ENCODE assay signal across 17 mouse cellular contexts in genomic region chr3:89300514-89300913, GRCm38 (mm10). TPM values are rescaled to one million over a fixed set of nuclear protein-coding genes. Genes with fewer than 3 reads are reported as not detected.
A peak's percentile ranks its signal among the peaks of the same experiment; 100 is the strongest.
DNase-seq lines count a peak whose midpoint lies in the region; ATAC-seq and TF ChIP-seq lines count a peak whose summit lies in the region.
"Had no signal": no experiment of that assay in that cellular context is flagged by ENCODE, and none has a peak within 500 bp of the region (broad histone marks: within the 10 kb centered on the region; RNA-seq: fewer than 3 reads in every experiment).

No protein-coding gene starts in this region.

- ATAC-seq in heart, embryonic 14.5 days (ENCODE audit: insufficient number of reproducible peaks, insufficient read depth, low FRiP score, low read depth) = no peak
- ATAC-seq in liver, embryonic 14.5 days (ENCODE audit: insufficient read depth) = no peak
- no peak for ATAC-seq in liver, embryonic 12.5 days
- ATAC-seq: hindbrain, postnatal 0 days had no signal

- H3K9ac ChIP-seq in heart, embryonic 14.5 days (ENCODE audit: low read length) = no peak overlapping the region
- H3K9ac ChIP-seq in liver, embryonic 14.5 days (replicated peaks) = no peak overlapping the region
- H3K9ac ChIP-seq in liver, embryonic 12.5 days = no peak overlapping the region

- H3K4me3 ChIP-seq in heart, embryonic 14.5 days (ENCODE audit: control insufficient read depth in 1 of 2, insufficient read depth in 1 of 2, low read depth in 1 of 2, low read length in 2 of 2) = no peak overlapping the region
- no peak overlapping the region for H3K4me3 ChIP-seq in liver, embryonic 14.5 days (ENCODE audit: insufficient read depth in 1 of 2, low read depth in 2 of 2, low read length in 2 of 2)
- no peak overlapping the region for H3K4me3 ChIP-seq in liver, embryonic 12.5 days
- no peak overlapping the region for H3K4me3 ChIP-seq in small intestine, adult 2 months (ENCODE audit: low read depth, low read length)

- H3K4me2 ChIP-seq in heart, embryonic 14.5 days (ENCODE audit: low read length) = peak overlapping the region; percentile 71; the same call in 1 of the 2 replicates
- no peak overlapping the region for H3K4me2 ChIP-seq in liver, embryonic 14.5 days (ENCODE audit: low read depth)
- H3K4me2 ChIP-seq in liver, embryonic 12.5 days = no peak overlapping the region

- H3K4me1 ChIP-seq in heart, embryonic 14.5 days (ENCODE audit: control insufficient read depth in 2 of 2, insufficient read depth in 2 of 2, low read length in 2 of 2) = peaks cover 5 to 6% of the 10 kb centered on the region in 2 experiments; a peak in 2 of 4 replicates
- H3K4me1 ChIP-seq in liver, embryonic 14.5 days (replicated peaks; ENCODE audit: control insufficient read depth in 2 of 2, insufficient read depth in 2 of 2, low read length in 1 of 2) = peaks cover 0 to 5% of the 10 kb centered on the region in 2 experiments; a peak in 2 of 4 replicates
- H3K4me1 ChIP-seq in liver, embryonic 12.5 days = no peaks in the 10 kb centered on the region
- H3K4me1 ChIP-seq in small intestine, adult 2 months (ENCODE audit: control insufficient read depth, insufficient read depth, insufficient read length, low read length) = peaks cover 33% of the 10 kb centered on the region

- no peak for TF ChIP-seq POLR2A in small intestine, adult 2 months (IDR thresholded peaks at IDR 0.05; ENCODE audit: low read depth, low read length)

- H3K27ac ChIP-seq in heart, embryonic 14.5 days (replicated peaks in 1 of 2; ENCODE audit: control insufficient read depth in 1 of 2, insufficient read depth in 1 of 2, low read depth in 2 of 2, low read length in 2 of 2) = no peak overlapping the region
- no peak overlapping the region for H3K27ac ChIP-seq in liver, embryonic 14.5 days
- no peak overlapping the region for H3K27ac ChIP-seq in liver, embryonic 12.5 days
- H3K27ac ChIP-seq in small intestine, adult 2 months (ENCODE audit: insufficient read depth, low read depth, low read length) = peak overlapping the region; percentile 89
- H3K27ac ChIP-seq: hindbrain, postnatal 0 days; lung, embryonic 15.5 days had no signal

- peak; percentile 15; the same call in 1 of the 2 replicates for TF ChIP-seq CTCF in liver, embryonic 14.5 days (IDR thresholded peaks at IDR 0.05; ENCODE audit: low read depth)
- TF ChIP-seq CTCF in small intestine, adult 2 months (IDR thresholded peaks at IDR 0.05; ENCODE audit: extremely low read depth, insufficient read length, insufficient replicate concordance, low read depth, low read length) = no peak

- no peaks in the 10 kb centered on the region for H3K36me3 ChIP-seq in heart, embryonic 14.5 days (ENCODE audit: control insufficient read depth, insufficient read depth, low read length)
- H3K36me3 ChIP-seq in liver, embryonic 14.5 days (replicated peaks; ENCODE audit: control insufficient read depth, insufficient read depth, low read depth) = no peaks in the 10 kb centered on the region
- H3K36me3 ChIP-seq in liver, embryonic 12.5 days = no peaks in the 10 kb centered on the region
- H3K36me3 ChIP-seq in small intestine, adult 2 months (ENCODE audit: control insufficient read depth, insufficient read depth, low read length) = no peaks in the 10 kb centered on the region
- H3K36me3 ChIP-seq: kidney, embryonic 15.5 days; lung, embryonic 15.5 days had no signal

- H3K9me3 ChIP-seq in heart, embryonic 14.5 days (ENCODE audit: control insufficient read depth, low read length) = no peaks in the 10 kb centered on the region
- H3K9me3 ChIP-seq in liver, embryonic 14.5 days (ENCODE audit: control insufficient read depth, low read length) = no peaks in the 10 kb centered on the region
- no peaks in the 10 kb centered on the region for H3K9me3 ChIP-seq in liver, embryonic 12.5 days (replicated peaks)
- H3K9me3 ChIP-seq: kidney, embryonic 15.5 days; lung, embryonic 15.5 days had no signal

- no peak for DNase-seq in heart, adult 11 months
- no peak for DNase-seq in liver, embryonic 14.5 days (ENCODE audit: low read depth in 3 of 3, low spot score in 3 of 3)
- DNase-seq in NIH3T3 (ENCODE audit: low read depth) = peak; percentile 36
- no peak for DNase-seq in spleen, postnatal 36 days (ENCODE audit: low spot score in 2 of 2)
- DNase-seq in urinary bladder, postnatal 36 days (ENCODE audit: low spot score in 2 of 2) = no peak
- DNase-seq: adrenal gland, adult 8-10 months; cerebellum, adult 2 months; gastrocnemius, postnatal 10 days; layer of hippocampus, adult 9-11 months; midbrain, embryonic 14.5 days; retina, postnatal 1 day had no signal

- H3K27me3 ChIP-seq in heart, embryonic 14.5 days (ENCODE audit: control insufficient read depth, insufficient read depth, low read length) = 0 out of 2 replicates have a peak, but pooled peaks cover 4% of the 10 kb centered on the region
- peaks cover 9% of the 10 kb centered on the region for H3K27me3 ChIP-seq in liver, embryonic 14.5 days (ENCODE audit: control insufficient read depth, insufficient read depth, low read length)
- H3K27me3 ChIP-seq in liver, embryonic 12.5 days (replicated peaks) = peaks cover 62% of the 10 kb centered on the region
- no peaks in the 10 kb centered on the region for H3K27me3 ChIP-seq in small intestine, adult 2 months (ENCODE audit: control insufficient read depth, insufficient read depth, low read length)
- H3K27me3 ChIP-seq: kidney, embryonic 15.5 days; lung, embryonic 15.5 days had no signal

- 61% methylated on average over 2 of the region's 2 CpGs for WGBS in heart, embryonic 14.5 days
- 39% methylated on average over 2 of the region's 2 CpGs for WGBS in liver, embryonic 14.5 days (ENCODE audit: insufficient replicate concordance)
- WGBS in liver, embryonic 12.5 days (ENCODE audit: insufficient replicate concordance) = 45% methylated on average over 2 of the region's 2 CpGs
- 39% methylated on average over 2 of the region's 2 CpGs for WGBS in small intestine, adult 2 months

- no peak for TF ChIP-seq EP300 in liver, embryonic 14.5 days (IDR thresholded peaks at IDR 0.05; ENCODE audit: low read depth)

RNA-seq across cellular contexts. Expression of gene Efna1, which starts 19.6 kb away (rescaled TPM):
- polyA plus RNA-seq in heart, embryonic 14.5 days (2014; fragmentation: Nextera tagmentation; extraction: Ambion mirVana) = 38.4 and 39.7 TPM in 2 replicates
- 3.6 and 3.7 TPM in 2 replicates for polyA plus RNA-seq in liver, embryonic 14.5 days (2012; rRNA removed)
- 2.9 TPM in 2 replicates for polyA plus RNA-seq in liver, embryonic 14.5 days (2014; fragmentation: Nextera tagmentation; extraction: Ambion mirVana)
- polyA plus RNA-seq in liver, embryonic 12.5 days (2016; fragmentation: Nextera tagmentation; extraction: Ambion mirVana) = 5.2 and 5.3 TPM in 2 replicates
- polyA plus RNA-seq in small intestine, adult 2 months (2012; rRNA removed) = 46.1 and 122 TPM in 2 replicates

RNA-seq across cellular contexts. Expression of gene Efna3, which starts 22.3 kb away (rescaled TPM):
- 0.78 and 1.1 TPM in 2 replicates for polyA plus RNA-seq in heart, embryonic 14.5 days (2014; fragmentation: Nextera tagmentation; extraction: Ambion mirVana)
- polyA plus RNA-seq in liver, embryonic 14.5 days (2012; rRNA removed) = 0.06 and 0.13 TPM in 2 replicates
- polyA plus RNA-seq in liver, embryonic 14.5 days (2014; fragmentation: Nextera tagmentation; extraction: Ambion mirVana) = 0.05 and 0.08 TPM in 2 replicates
- polyA plus RNA-seq in liver, embryonic 12.5 days (2016; fragmentation: Nextera tagmentation; extraction: Ambion mirVana) = 0.65 and 1.0 TPM in 2 replicates
- 3.9 and 7.0 TPM in 2 replicates for polyA plus RNA-seq in small intestine, adult 2 months (2012; rRNA removed)

RNA-seq across cellular contexts. Expression of gene Slc50a1, which starts 30.1 kb away (rescaled TPM):
- 48.2 and 48.9 TPM in 2 replicates for polyA plus RNA-seq in heart, embryonic 14.5 days (2014; fragmentation: Nextera tagmentation; extraction: Ambion mirVana)
- 16.5 and 21.8 TPM in 2 replicates for polyA plus RNA-seq in liver, embryonic 14.5 days (2012; rRNA removed)
- 17.3 and 18.7 TPM in 2 replicates for polyA plus RNA-seq in liver, embryonic 14.5 days (2014; fragmentation: Nextera tagmentation; extraction: Ambion mirVana)
- polyA plus RNA-seq in liver, embryonic 12.5 days (2016; fragmentation: Nextera tagmentation; extraction: Ambion mirVana) = 19.3 and 21.6 TPM in 2 replicates
- polyA plus RNA-seq in small intestine, adult 2 months (2012; rRNA removed) = 81.6 and 97.3 TPM in 2 replicates

RNA-seq across cellular contexts. Expression of gene Efna4, which starts 37.3 kb away (rescaled TPM):
- polyA plus RNA-seq in heart, embryonic 14.5 days (2014; fragmentation: Nextera tagmentation; extraction: Ambion mirVana) = 6.0 and 6.7 TPM in 2 replicates
- 0.81 and 0.92 TPM in 2 replicates for polyA plus RNA-seq in liver, embryonic 14.5 days (2012; rRNA removed)
- 0.62 and 0.78 TPM in 2 replicates for polyA plus RNA-seq in liver, embryonic 14.5 days (2014; fragmentation: Nextera tagmentation; extraction: Ambion mirVana)
- 2.1 and 2.3 TPM in 2 replicates for polyA plus RNA-seq in liver, embryonic 12.5 days (2016; fragmentation: Nextera tagmentation; extraction: Ambion mirVana)
- 11.6 and 20.0 TPM in 2 replicates for polyA plus RNA-seq in small intestine, adult 2 months (2012; rRNA removed)

RNA-seq across cellular contexts. Expression of gene Dpm3, which starts 41.4 kb away (rescaled TPM):
- 92.9 and 97.9 TPM in 2 replicates for polyA plus RNA-seq in heart, embryonic 14.5 days (2014; fragmentation: Nextera tagmentation; extraction: Ambion mirVana)
- 89.7 and 115 TPM in 2 replicates for polyA plus RNA-seq in liver, embryonic 14.5 days (2012; rRNA removed)
- 64.3 and 65.8 TPM in 2 replicates for polyA plus RNA-seq in liver, embryonic 14.5 days (2014; fragmentation: Nextera tagmentation; extraction: Ambion mirVana)
- polyA plus RNA-seq in liver, embryonic 12.5 days (2016; fragmentation: Nextera tagmentation; extraction: Ambion mirVana) = 72.3 and 73.6 TPM in 2 replicates
- 357 and 440 TPM in 2 replicates for polyA plus RNA-seq in small intestine, adult 2 months (2012; rRNA removed)
